Mouse (Mus musculus): ENCODE measurements around the gene Wdr70.

GRCm38 (mm10) chr15:8003789-8004188 is 95.2 kb downstream of the Wdr70 start:
- TF ChIP-seq CTCF (IDR thresholded peaks at IDR 0.05) (no peak), EP300 (IDR thresholded peaks at IDR 0.05) (no peak)
